Mouse (Mus musculus) hindbrain, embryonic 15.5 days (tissue): ENCODE measurements at regions not wholly inside any gene's neighbourhood (a gene's known extent, or its start where the extent isn't known, plus 50 kb on each side); places are given as distances from the start of the nearest gene placed in this dataset.
"Not testable (repeated sequence)": the region's sequence is repeated elsewhere in the genome, so short reads cannot be mapped to it uniquely, and the experiment has no call there.

Source experiments
- ATAC-seq: fragments of 200-750 bp; cut with Nextera tagmentation; 2 replicates; pipeline ENCODE4 v1.8.0; 2017; ENCODE audit warnings: low read depth, moderate number of reproducible peaks, moderate TSS enrichment; ENCODE audit not compliant: low FRiP score
- H3K27ac ChIP-seq: fragments of 300-500 bp; sonication (generic); replicated peaks from 2 replicates; pipeline ENCODE4 v1.5.1; 2015; ENCODE audit warnings: mild to moderate bottlenecking, inconsistent platforms
- H3K27me3 ChIP-seq: fragments of 300-500 bp; sonication (generic); 2 replicates; pipeline ENCODE4 v1.6.1; 2015; ENCODE audit warnings: control low read depth, inconsistent platforms
- H3K36me3 ChIP-seq: fragments of 300-500 bp; sonication (generic); 2 replicates; pipeline ENCODE4 v1.6.1; 2015; ENCODE audit warnings: control low read depth, inconsistent platforms
- H3K4me1 ChIP-seq: fragments of 300-500 bp; sonication (generic); replicated peaks from 2 replicates; pipeline ENCODE4 v1.6.1; 2015; ENCODE audit warnings: control low read depth, inconsistent platforms
- H3K4me2 ChIP-seq: fragments of 300-500 bp; sonication (generic); 2 replicates; pipeline ENCODE4 v1.6.1; 2015; ENCODE audit warnings: moderate library complexity, mild to moderate bottlenecking, inconsistent platforms
- H3K4me3 ChIP-seq: fragments of 300-500 bp; sonication (generic); 2 replicates; pipeline ENCODE4 v1.5.1; 2015; ENCODE audit warnings: mild to moderate bottlenecking, inconsistent platforms
- H3K9ac ChIP-seq: fragments of 300-500 bp; sonication (generic); 2 replicates; pipeline ENCODE4 v1.6.1; 2015; ENCODE audit warnings: inconsistent platforms
- H3K9me3 ChIP-seq: fragments of 300-500 bp; sonication (generic); 2 replicates; pipeline ENCODE4 v1.6.1; 2016; ENCODE audit warnings: control low read depth, inconsistent platforms
- WGBS: fragments of 180-500 bp; shearing (Covaris S2); methylation state at CpG from one replicate; pipeline ENCODE4 v1.1.7; 2015; 5-methylcytosine and 5-hydroxymethylcytosine counted together

GRCm38 (mm10) chr8:5384851-5385250 is 279.7 kb upstream of the Slc10a2 start:
- Histone ChIP-seq H3K4me3 (no peak overlapping the region), H3K4me1 (no peaks in the 10 kb centered on the region), H3K4me2 (no peak overlapping the region), H3K36me3 (no peaks in the 10 kb centered on the region), H3K9me3 (no peaks in the 10 kb centered on the region), H3K9ac (no peak overlapping the region), H3K27me3 (no peaks in the 10 kb centered on the region), H3K27ac (no peak overlapping the region)
- WGBS = 83% methylated on average over 2 of the region's 2 CpGs
- no peak for ATAC-seq

DNA sequence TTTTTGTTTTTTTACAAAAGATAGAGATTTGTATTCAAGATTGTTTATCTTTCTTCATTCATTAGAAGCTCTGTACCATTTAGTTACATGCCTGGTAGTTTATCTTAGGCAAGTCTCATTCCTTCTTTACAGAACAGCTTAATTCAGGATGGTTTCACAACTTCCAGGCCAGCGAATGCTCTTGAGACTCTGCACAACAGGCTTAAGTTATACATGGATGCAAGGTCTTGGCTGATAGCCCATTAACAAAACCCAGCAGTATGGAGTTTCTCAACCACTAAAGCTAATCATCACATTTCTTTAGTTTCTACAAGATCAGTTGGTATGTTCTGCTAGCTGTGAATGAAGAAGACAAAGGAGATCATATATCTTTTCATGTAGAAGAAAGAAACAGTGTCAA is 272.9 kb upstream of the Slc10a2 start:
- no peaks in the 10 kb centered on the region for H3K27me3 ChIP-seq
- H3K4me2 ChIP-seq = no peak overlapping the region
- H3K4me1 ChIP-seq = no peaks in the 10 kb centered on the region
- no peaks in the 10 kb centered on the region for H3K9me3 ChIP-seq
- no peaks in the 10 kb centered on the region for H3K36me3 ChIP-seq
- H3K4me3 ChIP-seq = no peak overlapping the region
- H3K9ac ChIP-seq = no peak overlapping the region
- H3K27ac ChIP-seq = no peak overlapping the region
- no peak for ATAC-seq
- WGBS = 90% methylated on average over 1 of the region's 1 CpGs

GRCm38 (mm10) chr8:5339953-5340352 is 234.8 kb upstream of the Slc10a2 start:
- Histone ChIP-seq H3K36me3 (no peaks in the 10 kb centered on the region), H3K27ac (no peak overlapping the region), H3K9me3 (no peaks in the 10 kb centered on the region), H3K4me3 (no peak overlapping the region), H3K27me3 (no peaks in the 10 kb centered on the region), H3K4me1 (no peaks in the 10 kb centered on the region), H3K4me2 (no peak overlapping the region), H3K9ac (no peak overlapping the region)
- ATAC-seq = no peak

- H3K9ac ChIP-seq = no peak overlapping the region
- 74% methylated on average over 1 of the region's 1 CpGs for WGBS
- H3K4me1 ChIP-seq = no peaks in the 10 kb centered on the region
- H3K36me3 ChIP-seq = no peaks in the 10 kb centered on the region
- no peak overlapping the region for H3K4me2 ChIP-seq
- H3K27me3 ChIP-seq = no peaks in the 10 kb centered on the region
- no peak overlapping the region for H3K27ac ChIP-seq
- H3K4me3 ChIP-seq = no peak overlapping the region
- ATAC-seq = no peak
- H3K9me3 ChIP-seq = no peaks in the 10 kb centered on the region
Observed at GRCm38 (mm10) chr8:5314594-5314993, 209.4 kb upstream of the Slc10a2 start.

- Histone ChIP-seq H3K9me3 (no peaks in the 10 kb centered on the region), H3K4me2 (no peak overlapping the region), H3K4me3 (no peak overlapping the region), H3K9ac (no peak overlapping the region), H3K36me3 (no peaks in the 10 kb centered on the region), H3K27me3 (no peaks in the 10 kb centered on the region), H3K27ac (no peak overlapping the region), H3K4me1 (0 out of 2 replicates have a peak, but pooled peaks cover 2% of the 10 kb centered on the region)
- no peak for ATAC-seq
Observed at GRCm38 (mm10) chr8:5299982-5300381, 194.8 kb upstream of the Slc10a2 start.

DNA sequence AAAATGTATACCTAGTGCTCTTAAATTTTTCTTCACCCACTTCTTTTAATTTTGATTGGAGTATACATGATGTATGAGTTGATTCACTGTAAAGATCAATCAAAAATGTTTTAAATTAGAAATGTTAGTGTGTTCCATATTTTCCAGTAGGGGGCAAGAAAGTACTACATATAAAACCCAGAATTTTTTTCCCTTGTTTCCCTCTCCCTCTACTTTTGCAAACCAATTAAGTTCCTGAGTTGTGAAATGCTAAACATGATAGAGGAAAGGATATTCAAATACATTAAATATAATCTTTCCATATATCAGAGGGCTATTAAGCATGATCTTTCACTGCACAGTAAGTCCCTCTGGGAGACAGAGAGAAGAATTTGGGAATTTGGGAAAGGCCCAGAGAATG is 192.0 kb upstream of the Slc10a2 start:
- Histone ChIP-seq H3K9me3 (no peaks in the 10 kb centered on the region), H3K4me1 (0 out of 2 replicates have a peak, but pooled peaks cover 2% of the 10 kb centered on the region), H3K27me3 (no peaks in the 10 kb centered on the region), H3K4me3 (no peak overlapping the region), H3K36me3 (no peaks in the 10 kb centered on the region), H3K27ac (no peak overlapping the region), H3K9ac (no peak overlapping the region), H3K4me2 (no peak overlapping the region)
- ATAC-seq = 0 out of 2 replicates have a peak, but pooled peaks have one; percentile 38

DNA sequence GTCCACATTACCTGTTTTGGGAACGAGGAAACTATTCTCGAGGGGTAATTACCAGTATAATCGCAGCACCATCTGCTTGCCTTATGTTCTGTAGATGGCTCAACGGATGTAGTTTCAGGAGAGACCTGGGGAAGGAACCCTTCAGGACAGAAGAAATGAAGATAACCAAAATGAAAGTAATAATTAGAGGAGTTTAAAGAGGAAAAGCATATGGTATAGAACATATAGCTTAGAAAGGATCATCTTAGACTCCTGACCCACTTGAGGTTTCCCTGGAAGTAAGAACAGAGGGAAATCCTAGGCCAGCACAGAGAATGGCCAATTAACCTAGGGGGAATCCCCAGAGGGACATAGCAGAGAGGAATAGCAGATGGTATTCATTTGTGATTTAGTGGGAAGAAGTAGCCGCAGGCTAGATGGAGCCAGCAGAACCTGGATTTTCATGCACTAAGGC is 180.6 kb upstream of the Slc10a2 start:
- peak; percentile 61; the same call in 1 of the 2 replicates for ATAC-seq
- Histone ChIP-seq H3K4me2 (no peak overlapping the region), H3K4me1 (no peaks in the 10 kb centered on the region), H3K27me3 (no peaks in the 10 kb centered on the region), H3K9me3 (no peaks in the 10 kb centered on the region), H3K27ac (no peak overlapping the region), H3K9ac (no peak overlapping the region), H3K4me3 (no peak overlapping the region), H3K36me3 (no peaks in the 10 kb centered on the region)
- WGBS = 44% methylated on average over 5 of the region's 5 CpGs

DNA sequence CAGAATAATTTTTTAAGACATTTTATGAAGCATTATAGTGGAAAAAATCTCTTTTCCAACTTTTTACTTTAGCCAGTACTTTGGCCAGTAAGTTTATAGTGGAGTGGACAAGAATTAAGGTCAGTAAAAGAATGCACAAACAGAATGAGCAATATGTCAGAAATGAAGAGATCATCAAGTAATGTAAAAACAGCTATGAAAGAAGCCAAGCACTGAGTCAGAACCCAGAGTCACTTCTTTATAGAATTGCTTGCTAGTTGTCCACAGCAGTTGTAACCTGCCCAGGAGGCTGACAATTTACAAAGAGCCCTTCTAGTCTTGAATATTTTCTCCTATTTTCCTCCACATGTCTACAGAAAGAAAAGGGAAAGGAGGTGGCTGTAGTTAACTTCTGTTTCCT is 178.6 kb upstream of the Slc10a2 start:
- Histone ChIP-seq H3K4me2 (no peak overlapping the region), H3K4me3 (no peak overlapping the region), H3K27me3 (no peaks in the 10 kb centered on the region), H3K4me1 (no peaks in the 10 kb centered on the region), H3K27ac (no peak overlapping the region), H3K9ac (no peak overlapping the region), H3K36me3 (no peaks in the 10 kb centered on the region), H3K9me3 (no peaks in the 10 kb centered on the region)
- ATAC-seq = no peak

- 75% methylated on average over 1 of the region's 1 CpGs for whole genome bisulfite sequencing
- no peak overlapping the region for H3K9ac ChIP-seq
- no peak overlapping the region for H3K4me3 ChIP-seq
- no peak overlapping the region for H3K4me2 ChIP-seq
- no peak for ATAC-seq
- H3K36me3 ChIP-seq = no peaks in the 10 kb centered on the region
- no peaks in the 10 kb centered on the region for H3K27me3 ChIP-seq
- H3K4me1 ChIP-seq = no peaks in the 10 kb centered on the region
- no peak overlapping the region for H3K27ac ChIP-seq
- no peaks in the 10 kb centered on the region for H3K9me3 ChIP-seq
Observed at GRCm38 (mm10) chr8:5262316-5262715, 157.2 kb upstream of the Slc10a2 start.

DNA sequence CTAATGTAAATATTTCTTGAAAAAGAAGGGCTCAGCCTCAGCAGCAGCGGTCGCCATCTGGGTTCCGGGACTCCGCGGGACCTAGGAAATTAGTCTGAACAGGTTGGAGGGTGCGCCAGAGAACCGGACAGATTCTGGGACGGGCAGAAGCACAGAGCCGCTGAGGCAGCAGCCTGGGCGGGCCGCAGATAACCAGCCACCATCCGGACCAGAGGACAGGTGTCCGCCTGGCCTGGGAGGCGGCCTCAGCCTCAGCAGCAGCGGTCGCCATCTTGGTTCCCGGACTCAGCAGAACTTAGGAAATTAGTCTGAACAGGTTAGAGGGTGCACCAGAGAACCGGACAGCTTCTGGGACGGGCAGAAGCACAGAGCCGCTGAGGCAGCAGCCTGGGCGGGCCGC is 136.7 kb upstream of the Slc10a2 start:
- H3K4me2 ChIP-seq, H3K27ac ChIP-seq, H3K36me3 ChIP-seq, H3K9ac ChIP-seq, H3K4me1 ChIP-seq, H3K9me3 ChIP-seq, H3K27me3 ChIP-seq, ATAC-seq, H3K4me3 ChIP-seq: not testable (repeated sequence)
- WGBS = 96% methylated on average over 22 of the region's 22 CpGs
